Mouse (Mus musculus) CH12F3 (cell line): ENCODE results near the gene Slc25a29.

Experiments
- in situ Hi-C: fragments of 300-500 bp; cut with MboI; formaldehyde crosslinking; loops from 2 replicates; pipeline ENCODE4 v1.14.3; 2020; ENCODE audit warnings: low sequenced_read_pairs

Slc25a29 gene

GRCm38 (mm10) chr12:108804388-108804787 lies 31.3 kb downstream of the Slc25a29 start:
- in situ Hi-C loops: no loop called here

DNA sequence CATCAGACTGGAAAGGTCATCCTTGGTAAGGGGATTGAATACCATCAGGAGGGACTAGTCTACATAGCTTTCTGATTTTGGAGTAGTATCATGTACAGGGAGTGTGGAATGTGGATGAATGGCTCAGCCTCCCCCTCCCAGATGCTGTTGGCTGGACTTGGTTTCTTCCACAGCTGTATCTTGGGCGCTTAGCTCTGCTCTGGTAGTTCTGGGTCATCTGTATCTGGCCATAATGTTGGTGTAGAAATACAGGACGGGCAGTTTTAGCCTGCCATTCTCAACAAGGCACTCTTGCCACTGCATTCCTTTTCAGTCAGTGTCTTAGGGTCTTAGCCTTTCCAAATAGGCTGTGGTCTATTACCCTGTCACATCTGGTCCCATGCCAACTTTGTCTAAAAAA lies 34.1 kb downstream of the Slc25a29 start:
- in situ Hi-C loops: no loop called here

- in situ Hi-C loops: no loop called here
These were observed 40.6 kb downstream of the Slc25a29 start for GRCm38 (mm10) chr12:108794979-108795537.

GRCm38 (mm10) chr12:108794078-108794711 lies 41.5 kb downstream of the Slc25a29 start:
- in situ Hi-C loops: no loop called here

GRCm38 (mm10) chr12:108793453-108793941 lies 42.2 kb downstream of the Slc25a29 start:
- in situ Hi-C loops: no loop called here

- in situ Hi-C loops: no loop called here
These were observed 42.9 kb downstream of the Slc25a29 start, which contains the start of gene Yy1 for GRCm38 (mm10) chr12:108792546-108793452. TSS of gene Yy1 (plus strand) at chr12:108792973.

DNA sequence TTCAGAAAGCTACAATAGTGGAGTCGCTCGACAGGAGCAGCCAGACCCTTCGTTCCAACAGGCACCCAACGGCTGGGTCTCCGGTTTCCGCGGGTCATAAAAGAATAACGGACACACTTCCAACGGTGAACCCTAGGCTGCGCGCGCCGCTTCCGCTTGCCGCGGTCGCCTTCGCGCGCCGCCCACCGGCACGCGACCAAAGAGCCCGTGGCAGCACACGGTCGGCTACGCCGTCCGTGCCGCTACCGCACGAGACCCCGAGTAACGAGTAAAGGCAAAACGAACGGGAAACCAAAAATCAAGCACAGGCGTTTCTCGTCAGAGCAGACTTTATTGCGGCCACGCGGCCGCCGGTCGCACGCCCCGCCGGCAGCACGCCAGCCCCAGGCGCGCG lies 43.5 kb downstream of the Slc25a29 start:
- in situ Hi-C loops: no loop called here

- in situ Hi-C loops: no loop called here
These were observed 48.4 kb downstream of the Slc25a29 start for GRCm38 (mm10) chr12:108787329-108787728.

DNA sequence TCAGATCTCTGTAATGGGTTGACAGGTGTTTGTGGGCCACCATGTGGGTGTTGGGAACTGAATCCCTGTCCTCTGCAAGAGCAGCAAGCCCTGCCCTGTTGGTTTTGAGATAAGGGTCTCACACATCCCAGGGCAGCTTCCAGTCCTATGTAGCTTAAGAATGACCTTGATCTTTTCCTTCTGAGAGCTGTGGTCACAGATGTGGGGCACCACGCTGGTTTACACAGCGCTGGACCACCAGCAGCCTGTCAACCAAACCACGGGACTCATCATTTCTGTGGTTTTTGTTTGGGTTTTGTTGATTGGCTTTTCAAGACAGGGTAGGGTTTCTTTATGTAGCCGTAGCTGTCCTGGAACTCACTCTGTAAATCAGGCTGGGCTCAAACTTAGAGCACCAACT lies 50.5 kb downstream of the Slc25a29 start:
- in situ Hi-C loops: no loop called here

- in situ Hi-C loops: no loop called here
These were observed 55.4 kb downstream of the Slc25a29 start for GRCm38 (mm10) chr12:108780108-108780877.
